Mouse (Mus musculus) layer of hippocampus, adult 8-10 months (tissue): ENCODE measurements around the gene Ces1d. TPM values are rescaled to one million over a fixed set of nuclear protein-coding genes. Genes with fewer than 3 reads are reported as not detected.
"Not testable (repeated sequence)": the region's sequence is repeated elsewhere in the genome, so short reads cannot be mapped to it uniquely, and the experiment has no call there.

Experiments
- DNase-seq, 2 experiments: peaks; one replicate each; pipeline ENCODE4 v3.0.0; 2022; ENCODE audit warnings: low spot score in 2 of 2
- total RNA-seq, 4 experiments: library from RNA; stranded (reverse); gene quantifications; 2 replicates each; pipeline ENCODE4 v1.2.4; 2022

The Ces1d gene
- total RNA-seq: 1 to 10 TPM in 2 of 4 experiments, under 1 TPM in 2; 0.33 to 2.1 (median 1.1) TPM

GRCm38 (mm10) chr8:93197685-93198525 is at the start of gene Ces1d:
Gene Ces1d (minus strand): TSS chr8:93197838.
- no peak for DNase-seq

GRCm38 (mm10) chr8:93246057-93246456 is 48.4 kb upstream of the Ces1d start:
- DNase-seq: no peak

GRCm38 (mm10) chr8:93239884-93240283 is 42.2 kb upstream of the Ces1d start:
- DNase-seq: no peak

GRCm38 (mm10) chr8:93235681-93236080 is 38.0 kb upstream of the Ces1d start:
- no peak for DNase-seq

DNA sequence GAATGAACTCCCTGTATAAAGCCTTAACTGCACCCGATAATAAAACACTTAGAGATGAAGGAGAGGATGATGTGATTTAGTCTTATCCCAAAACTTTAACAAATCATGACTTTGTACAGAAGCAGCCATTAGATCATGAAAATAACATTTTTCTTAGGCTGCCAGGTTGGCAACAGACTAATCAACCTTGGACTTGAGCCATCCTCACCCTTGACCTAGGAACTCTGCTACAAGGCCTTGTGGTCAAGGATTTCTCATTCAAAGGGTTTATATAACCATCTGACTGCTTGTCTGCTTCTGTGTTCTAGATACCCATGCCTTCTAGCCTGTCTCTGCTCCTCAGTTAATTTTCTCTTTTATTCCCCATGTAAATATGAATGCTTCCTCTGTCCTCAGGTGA is 37.1 kb upstream of the Ces1d start:
- DNase-seq: no peak

DNA sequence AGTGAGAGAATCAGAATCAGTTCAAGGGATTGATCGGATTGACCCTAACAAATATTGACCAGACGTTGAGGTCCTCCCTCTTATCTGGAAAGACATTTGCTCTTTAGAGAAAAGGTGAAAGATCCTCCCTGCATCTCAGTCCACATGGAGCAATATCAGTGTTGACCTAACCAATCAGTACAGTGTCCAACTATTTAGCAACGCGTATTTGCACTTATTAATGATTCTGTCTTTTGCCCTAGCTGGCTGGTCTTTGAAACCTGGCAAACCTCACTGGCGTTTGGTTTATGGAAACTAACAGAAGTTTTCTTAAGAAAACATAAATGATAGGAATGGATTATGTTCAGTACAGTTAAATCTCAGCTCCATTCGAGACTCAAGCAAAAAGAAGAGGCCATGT is 36.4 kb upstream of the Ces1d start:
- no peak for DNase-seq

DNA sequence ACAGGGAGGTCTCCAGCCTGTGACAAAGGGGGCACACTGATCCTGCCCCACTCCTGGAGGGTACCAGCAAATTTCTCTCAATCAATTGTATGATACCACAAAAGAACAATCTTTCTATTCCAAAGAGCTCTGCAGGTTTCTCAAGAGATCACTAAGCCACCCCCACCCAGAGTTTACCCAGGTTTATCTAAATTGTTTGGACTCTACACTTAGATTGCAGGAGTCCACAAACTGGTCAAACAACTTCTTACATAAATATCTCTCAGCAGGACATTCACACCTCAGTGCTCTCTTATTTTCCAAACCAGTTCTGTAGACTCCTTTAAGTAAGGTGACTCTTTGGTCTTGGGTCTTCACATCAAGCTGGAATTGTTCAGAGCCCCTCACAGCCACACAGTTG is 31.8 kb upstream of the Ces1d start, which contains the start of gene Ces1e:
Gene Ces1e (minus strand): TSS at position 174 of the 400 bp plus-strand sequence.
- no peak for DNase-seq

DNA sequence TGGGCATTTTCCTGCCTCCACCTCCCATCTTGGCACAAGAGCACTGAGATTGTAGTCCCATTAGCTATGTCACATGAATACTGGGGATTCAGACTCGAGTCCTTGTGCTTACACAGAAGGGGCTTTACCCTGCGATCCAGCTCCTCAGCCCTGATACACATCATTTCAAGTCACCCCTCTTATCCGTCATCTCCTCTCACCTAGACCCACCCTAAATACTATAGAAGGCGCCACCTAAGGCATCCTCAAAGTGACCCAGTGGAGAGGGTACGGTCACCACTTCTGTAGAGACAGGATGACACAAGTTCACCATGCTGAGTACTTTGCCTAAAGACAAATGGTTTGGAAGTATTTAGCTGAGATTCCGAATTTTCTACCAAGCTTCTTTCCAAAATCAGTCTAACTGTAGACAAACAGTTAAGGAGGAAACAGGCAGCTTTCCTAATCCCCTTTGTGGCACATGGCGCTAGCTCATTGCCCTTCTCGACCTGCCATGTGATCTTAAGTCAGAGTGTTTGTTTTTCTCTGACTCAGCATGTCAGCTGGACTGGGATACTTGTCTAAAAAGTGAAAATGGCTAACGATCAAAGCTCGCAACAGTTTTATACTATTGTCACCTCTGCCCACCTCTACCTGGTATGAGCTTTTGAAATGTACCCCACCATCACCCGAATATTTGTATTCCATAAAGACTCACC is 31.2 kb upstream of the Ces1d start:
- DNase-seq: no peak

GRCm38 (mm10) chr8:93226471-93226870 is 28.8 kb upstream of the Ces1d start:
- not testable (repeated sequence) for DNase-seq

DNA sequence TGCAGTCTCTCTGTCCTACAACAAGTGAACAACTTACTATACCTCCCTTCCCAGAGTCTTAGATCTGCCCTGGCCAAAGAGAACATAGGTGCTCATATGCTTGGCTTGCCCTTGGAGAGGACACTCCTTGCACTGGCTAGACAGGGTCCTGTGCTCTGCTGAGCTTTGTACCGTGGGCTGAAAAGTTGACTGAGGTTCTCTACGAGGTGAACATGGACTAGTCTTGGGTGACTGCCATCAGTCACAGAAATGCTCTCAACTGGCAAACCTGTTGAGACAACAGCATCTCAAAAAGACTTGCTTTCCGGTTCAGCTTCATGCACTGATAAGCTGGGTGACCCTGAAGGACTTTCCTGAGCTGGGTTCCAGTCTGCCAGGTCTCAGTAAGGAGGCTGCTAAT is 24.3 kb upstream of the Ces1d start:
- no peak for DNase-seq

DNA sequence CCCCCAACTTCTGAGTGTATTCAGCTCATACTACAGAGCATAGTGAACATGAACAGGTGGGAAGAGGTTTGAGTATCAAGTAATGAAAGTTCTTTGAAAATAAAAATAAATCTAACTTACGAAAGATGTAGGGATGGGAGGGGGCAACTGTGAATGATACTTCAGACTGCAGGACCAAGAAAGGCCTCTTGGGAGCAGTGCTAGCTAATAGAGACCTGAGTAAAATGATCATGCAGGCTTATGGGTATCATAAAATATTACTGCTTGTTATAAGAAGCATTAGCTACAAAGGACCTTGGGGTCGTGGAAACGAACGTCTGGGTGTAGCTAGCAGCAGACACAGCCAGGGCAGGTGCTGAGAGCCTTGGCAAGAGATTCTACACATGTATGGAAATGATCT is 20.2 kb upstream of the Ces1d start:
- no peak for DNase-seq

- DNase-seq: no peak
Measured at GRCm38 (mm10) chr8:93217375-93217774, 19.7 kb upstream of the Ces1d start.

GRCm38 (mm10) chr8:93211091-93211490 is 13.5 kb upstream of the Ces1d start:
- no peak for DNase-seq

DNA sequence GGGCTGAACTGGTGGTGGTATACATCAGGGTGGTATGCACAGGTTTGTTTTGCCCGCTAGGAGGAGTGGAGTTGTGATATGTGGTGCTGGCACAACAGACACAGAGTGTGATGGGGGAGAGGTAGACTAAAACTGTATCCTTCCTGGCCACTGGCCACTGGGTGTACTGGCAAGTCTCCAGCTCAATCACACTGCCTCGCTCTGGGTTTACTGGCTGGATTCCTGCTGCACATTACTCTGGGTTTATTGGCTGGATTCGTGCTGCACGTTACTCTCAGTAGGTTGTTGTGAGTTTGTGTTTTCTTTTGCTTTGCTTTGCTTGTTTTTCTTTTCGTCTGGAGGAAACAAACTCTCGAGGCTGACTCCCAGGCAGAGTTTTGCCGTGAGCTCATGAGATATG is 1.5 kb upstream of the Ces1d start:
- DNase-seq: not testable (repeated sequence)

- no peak for DNase-seq
Measured at GRCm38 (mm10) chr8:93196436-93196835, 1.2 kb downstream of the Ces1d start.

DNA sequence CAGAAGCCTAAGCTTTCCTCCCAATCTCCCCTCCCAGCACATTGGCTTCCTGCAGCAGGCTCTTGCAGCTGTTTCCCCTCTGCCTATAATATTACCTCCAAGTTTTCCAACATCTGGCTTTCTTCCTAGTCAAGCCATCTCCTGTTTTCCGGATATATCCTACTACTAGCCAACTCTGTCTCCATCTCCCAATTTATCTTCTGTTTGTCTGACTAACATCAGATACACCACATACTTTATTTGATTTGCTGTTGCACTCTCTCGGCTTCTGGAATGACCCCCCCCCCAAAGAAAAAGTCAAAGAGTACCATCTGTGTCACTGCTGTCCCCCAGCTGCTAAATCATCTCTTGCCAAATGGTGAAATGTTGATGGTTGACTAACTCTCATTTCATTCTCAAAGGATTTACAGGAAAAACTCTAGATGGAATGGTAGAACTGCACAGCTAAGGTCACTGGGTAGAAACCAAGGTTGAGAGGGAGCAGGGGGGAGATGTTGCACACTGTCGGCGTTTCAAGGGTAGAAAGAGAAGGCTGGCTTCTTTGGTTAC is 17.0 kb downstream of the Ces1d start:
- no peak for DNase-seq

GRCm38 (mm10) chr8:93176593-93176992 is 21.0 kb downstream of the Ces1d start:
- no peak for DNase-seq

- no peak for DNase-seq
Measured at GRCm38 (mm10) chr8:93174554-93174953, 23.1 kb downstream of the Ces1d start.

DNA sequence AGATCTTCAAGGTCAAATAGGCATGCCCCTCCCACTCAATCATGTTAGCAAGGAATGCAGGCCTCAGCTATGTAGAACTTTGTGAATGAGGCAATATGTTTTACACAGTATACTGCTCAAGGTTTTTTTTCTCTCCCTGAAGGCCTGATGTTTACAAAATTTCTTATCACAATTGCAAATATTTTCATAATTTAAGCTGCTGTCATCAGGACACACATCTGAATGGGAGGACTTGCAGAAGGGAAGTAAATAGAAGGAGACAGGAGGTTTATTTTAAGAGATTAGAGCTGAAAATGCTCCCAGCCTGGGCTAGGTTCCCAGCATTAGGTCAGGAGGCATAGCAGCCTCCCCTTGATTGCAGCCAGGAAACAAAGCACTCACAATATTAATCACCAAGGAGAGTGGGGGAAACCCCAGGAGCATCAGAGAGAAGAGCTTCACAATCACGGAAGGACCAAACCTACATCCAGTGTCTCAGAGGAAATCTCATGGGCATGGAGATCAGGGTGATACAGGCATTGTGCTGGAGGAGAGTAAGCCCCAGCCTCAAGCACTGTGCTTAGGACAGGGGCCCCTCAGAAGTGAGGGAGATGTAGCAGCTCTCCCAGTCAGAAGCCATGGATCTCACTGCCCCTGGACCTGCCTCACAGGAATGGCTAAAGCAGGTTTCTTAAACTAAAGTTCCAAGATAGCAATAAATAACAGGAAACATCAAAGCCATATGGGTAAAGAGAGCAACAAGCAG is 25.6 kb downstream of the Ces1d start:
- DNase-seq: no peak

DNA sequence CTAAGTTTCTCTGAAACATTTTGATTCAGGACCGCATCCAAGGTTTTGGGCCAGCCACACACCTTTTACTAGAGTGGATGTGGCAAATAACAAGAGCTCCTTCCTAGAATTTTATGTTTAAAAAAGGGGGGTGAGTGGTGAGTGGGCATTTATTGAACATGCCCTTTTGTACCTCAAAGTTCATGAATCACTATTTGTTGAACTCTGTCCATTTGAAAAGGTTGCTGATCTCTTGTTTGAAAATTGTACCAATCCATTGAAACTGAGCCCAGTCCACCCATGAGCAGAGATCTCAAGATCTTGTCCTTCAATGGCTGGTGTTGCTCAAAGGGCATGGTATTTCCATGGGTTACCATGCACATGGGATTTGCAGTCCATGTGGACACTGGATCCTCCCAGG is 34.3 kb downstream of the Ces1d start:
- DNase-seq: no peak

DNA sequence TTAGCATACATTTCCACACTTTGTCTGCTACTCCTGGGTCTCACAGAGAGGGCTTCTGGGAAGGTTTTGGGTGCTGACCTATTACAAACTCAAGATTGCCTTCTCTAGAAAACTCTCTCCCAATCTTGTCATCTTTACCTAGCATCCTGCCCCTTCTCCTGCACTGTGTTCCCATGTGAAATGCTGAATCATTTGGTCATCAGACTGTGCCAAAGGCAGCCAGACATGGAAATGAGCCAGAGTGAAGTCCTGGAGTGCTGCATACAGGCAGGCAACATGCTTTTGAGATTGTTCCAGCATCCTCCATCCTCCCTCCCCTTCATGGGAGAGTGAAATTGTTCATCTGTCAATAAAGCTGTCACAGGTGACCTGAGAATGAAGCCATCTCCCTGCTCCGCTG is 46.2 kb downstream of the Ces1d start:
- DNase-seq: no peak

DNA sequence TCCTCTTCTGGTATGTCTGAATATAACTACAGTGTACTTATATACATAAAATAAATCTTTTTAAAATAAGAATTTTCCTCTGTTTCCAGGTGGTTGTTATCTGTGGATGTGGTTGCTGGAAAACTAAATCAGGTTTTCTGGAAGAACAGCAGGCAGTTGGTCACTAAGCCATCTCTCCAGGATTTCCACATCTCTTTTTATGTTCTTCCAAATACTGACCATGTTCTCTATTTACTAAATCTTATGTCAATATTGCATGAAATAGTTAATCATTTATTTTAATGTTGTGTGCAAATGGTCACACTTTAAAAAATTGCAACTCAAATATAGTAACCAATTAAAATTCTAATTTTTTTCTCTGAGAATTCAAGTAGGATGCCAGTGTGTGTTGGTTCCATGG is 50.3 kb downstream of the Ces1d start:
- no peak for DNase-seq
